Mouse (Mus musculus) liver, embryonic 14.5 days (tissue): ENCODE measurements around the gene Trmt112.

ENCODE experiments used
- CTCF ChIP-seq: IDR thresholded peaks from 2 replicates; pipeline ENCODE4 v1.5.1; 2016; ENCODE audit warnings: antibody characterized with exemption, low read depth, control low read depth
- EP300 ChIP-seq: IDR thresholded peaks from 2 replicates; pipeline ENCODE4 v1.6.1; 2016; ENCODE audit warnings: antibody characterized with exemption, low read depth

- no peak for TF ChIP-seq CTCF
- no peak for TF ChIP-seq EP300
Measured at GRCm38 (mm10) chr19:6948186-6948585, 38.7 kb downstream of the Trmt112 start.
